Mouse (Mus musculus): ENCODE data around the gene Cyp39a1.

DNA sequence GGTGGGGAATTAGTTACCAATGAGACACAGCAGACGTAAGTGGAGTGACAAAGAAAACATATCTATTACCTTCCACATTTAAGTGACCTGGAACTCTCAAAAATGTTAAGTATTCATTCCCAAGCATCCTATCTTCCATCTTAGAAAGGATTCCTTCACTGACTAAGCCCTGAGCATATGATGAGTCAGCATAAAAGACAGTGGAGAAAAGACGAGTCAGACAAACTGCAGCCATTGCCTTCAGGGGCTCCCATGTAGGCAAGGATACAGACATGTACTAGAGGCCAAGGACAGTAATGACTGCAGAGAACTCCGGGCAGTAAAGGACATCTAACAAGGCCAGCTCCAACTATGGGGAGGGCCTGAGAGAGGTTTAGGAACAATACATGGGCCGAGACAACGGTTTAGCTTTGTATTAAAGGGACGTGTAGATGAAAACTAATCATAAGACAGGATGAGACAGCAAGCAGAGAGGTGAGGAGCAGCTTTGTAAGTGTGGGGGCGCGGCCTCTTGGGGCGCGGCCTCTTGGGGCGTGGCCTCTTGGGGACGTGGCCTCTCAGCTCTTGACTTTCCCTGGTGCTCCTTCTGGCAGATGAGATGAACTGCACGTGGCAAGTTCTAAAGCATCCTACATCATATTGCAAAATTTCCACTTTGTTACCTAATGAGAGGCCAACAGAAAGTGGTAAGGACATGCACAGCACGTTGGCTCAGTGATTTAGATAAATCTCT lies 15.7 kb upstream of the Cyp39a1 start:
- no peak for TF ChIP-seq CTCF (IDR thresholded peaks at IDR 0.05; ENCODE audit: borderline replicate concordance, extremely low read depth, insufficient read depth, insufficient read length)
- TF ChIP-seq POLR2A (IDR thresholded peaks at IDR 0.05; ENCODE audit: borderline replicate concordance, extremely low read depth, insufficient read depth, insufficient read length, poor library complexity, severe bottlenecking), result no peak

All from brain, embryonic 14.5 days (tissue).